Mouse (Mus musculus): Measurements from ENCODE around the gene Sema6d. TPM values are rescaled to one million over a fixed set of nuclear protein-coding genes. Genes with fewer than 3 reads are reported as not detected.

Gene Sema6d
- polyA plus RNA-seq, 1 experiment: 25.3 TPM

DNA sequence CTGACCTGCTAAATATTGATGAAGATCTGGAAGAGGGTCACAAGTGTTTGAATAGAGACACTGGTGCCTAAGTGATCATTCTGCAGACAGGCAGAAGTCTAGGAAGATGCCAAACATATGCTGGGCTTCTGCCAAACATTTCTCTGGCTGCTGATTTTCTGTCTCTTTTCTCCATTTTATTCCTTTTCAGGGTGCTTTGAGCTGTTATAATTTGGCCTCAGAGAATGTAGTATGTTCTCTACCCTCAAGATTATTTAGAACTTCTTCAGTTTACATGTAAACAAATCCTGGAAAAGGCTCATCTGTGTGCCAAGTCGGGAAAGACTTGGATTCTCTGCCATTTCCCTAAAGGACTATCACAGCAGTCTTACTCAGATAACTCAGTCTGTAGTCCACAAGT is 406.0 kb downstream of the Sema6d start:
- 24% methylated on average over 1 of the region's 1 CpGs for WGBS
- no peak overlapping the region for H3K4me3 ChIP-seq (replicated peaks; ENCODE audit: extremely low read depth, low read depth, low read length)
- no peaks in the 10 kb centered on the region; the same call in 1 of the 2 replicates for H3K4me1 ChIP-seq (ENCODE audit: control insufficient read depth, insufficient read depth, low read length)
- no peak for DNase-seq
- TF ChIP-seq POLR2A (IDR thresholded peaks at IDR 0.05; ENCODE audit: borderline replicate concordance, extremely low read depth, low read depth, low read length) (no peak), CTCF (IDR thresholded peaks at IDR 0.05; ENCODE audit: insufficient read depth, low read length) (no peak)

DNA sequence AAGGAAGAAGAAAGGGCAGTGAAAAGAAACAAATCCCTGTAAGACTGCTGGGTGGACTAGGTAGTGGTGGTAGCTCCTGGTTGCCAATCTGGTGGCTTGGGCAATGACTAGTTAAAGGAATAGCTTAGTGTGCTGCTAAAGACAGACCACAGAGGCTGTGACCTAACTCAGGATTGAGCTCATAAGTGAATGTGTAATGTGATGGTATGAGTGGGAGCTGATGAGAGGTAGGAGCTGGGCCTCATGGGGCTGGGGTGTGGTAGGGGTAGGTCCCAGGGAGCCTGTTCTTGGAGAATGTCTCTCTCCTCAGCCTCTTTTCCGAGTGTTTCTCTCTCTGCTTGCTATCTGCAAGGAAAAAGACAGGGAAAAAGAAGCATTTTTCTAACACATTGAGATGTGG is 409.9 kb downstream of the Sema6d start:
- no peak for DNase-seq
- Histone ChIP-seq H3K4me3 (replicated peaks; ENCODE audit: extremely low read depth, low read depth, low read length) (no peak overlapping the region), H3K4me1 (ENCODE audit: control insufficient read depth, insufficient read depth, low read length) (no peaks in the 10 kb centered on the region; the same call in 1 of the 2 replicates)
- 36% methylated on average over 1 of the region's 1 CpGs for WGBS
- TF ChIP-seq POLR2A (IDR thresholded peaks at IDR 0.05; ENCODE audit: borderline replicate concordance, extremely low read depth, low read depth, low read length): no peak
- no peak for TF ChIP-seq CTCF (IDR thresholded peaks at IDR 0.05; ENCODE audit: insufficient read depth, low read length)

DNA sequence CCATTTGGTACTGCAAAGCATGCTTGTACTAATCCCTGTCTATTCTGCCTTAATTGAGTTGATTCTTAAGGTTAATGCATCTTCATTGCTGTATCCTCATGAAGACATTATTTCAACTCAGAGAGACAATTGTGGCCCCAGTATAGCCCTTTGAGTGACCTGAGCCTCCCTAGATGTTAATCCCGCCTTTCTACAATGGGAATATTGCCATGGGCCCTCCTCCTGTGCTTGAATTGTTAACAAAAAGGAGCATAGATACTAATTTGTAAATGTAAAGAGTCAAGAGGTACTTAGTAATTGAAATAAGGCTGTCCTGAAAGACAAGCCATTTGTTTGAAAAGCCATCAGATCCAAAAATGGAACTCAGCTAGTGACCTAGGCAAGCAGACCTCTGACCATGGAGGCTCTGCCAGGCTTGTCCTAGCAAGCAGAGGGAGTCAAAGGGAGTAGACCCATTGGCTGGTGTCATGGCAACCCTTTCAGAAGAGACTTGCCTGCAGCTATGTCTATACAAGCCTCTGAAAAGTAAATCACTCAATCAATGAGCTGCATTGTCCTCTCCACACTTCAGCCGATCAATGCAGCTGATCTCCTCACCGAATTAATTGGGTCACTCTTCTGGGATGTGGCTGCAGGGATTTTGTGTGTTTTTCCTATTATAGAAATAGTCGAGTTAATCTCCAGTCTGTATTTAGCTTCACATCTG is 416.2 kb downstream of the Sema6d start:
- no peak for DNase-seq
- no peaks in the 10 kb centered on the region for H3K4me1 ChIP-seq (ENCODE audit: control insufficient read depth, insufficient read depth, low read length)
- no peak overlapping the region for H3K4me3 ChIP-seq (replicated peaks; ENCODE audit: extremely low read depth, low read depth, low read length)
- TF ChIP-seq POLR2A (IDR thresholded peaks at IDR 0.05; ENCODE audit: borderline replicate concordance, extremely low read depth, low read depth, low read length) (no peak), CTCF (IDR thresholded peaks at IDR 0.05; ENCODE audit: insufficient read depth, low read length) (no peak)
- 57% methylated on average over 4 of the region's 4 CpGs for WGBS

DNA sequence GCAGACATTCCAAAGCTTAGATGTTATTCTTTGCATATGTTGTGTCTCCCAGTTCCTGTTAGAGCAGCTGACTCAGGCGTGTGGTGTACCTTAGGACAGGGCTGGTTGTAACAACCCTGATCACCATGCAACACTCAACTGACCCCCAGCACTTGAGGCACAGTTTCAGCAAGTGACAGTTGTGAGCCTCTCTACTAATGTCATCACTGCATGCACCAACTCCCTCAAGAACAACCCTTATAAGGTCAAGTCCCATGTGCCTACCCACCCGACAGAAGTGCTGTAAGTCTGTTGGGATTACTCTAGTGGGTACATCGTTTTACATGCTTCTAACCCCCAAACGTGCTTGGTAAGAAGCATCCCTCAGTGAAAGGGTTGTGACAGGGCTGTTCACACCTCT is 418.0 kb downstream of the Sema6d start:
- TF ChIP-seq POLR2A (IDR thresholded peaks at IDR 0.05; ENCODE audit: borderline replicate concordance, extremely low read depth, low read depth, low read length) (no peak), CTCF (IDR thresholded peaks at IDR 0.05; ENCODE audit: insufficient read depth, low read length) (no peak)
- 87% methylated on average over 4 of the region's 4 CpGs for WGBS
- H3K4me3 ChIP-seq (replicated peaks; ENCODE audit: extremely low read depth, low read depth, low read length): no peak overlapping the region
- DNase-seq: no peak
- no peaks in the 10 kb centered on the region for H3K4me1 ChIP-seq (ENCODE audit: control insufficient read depth, insufficient read depth, low read length)

DNA sequence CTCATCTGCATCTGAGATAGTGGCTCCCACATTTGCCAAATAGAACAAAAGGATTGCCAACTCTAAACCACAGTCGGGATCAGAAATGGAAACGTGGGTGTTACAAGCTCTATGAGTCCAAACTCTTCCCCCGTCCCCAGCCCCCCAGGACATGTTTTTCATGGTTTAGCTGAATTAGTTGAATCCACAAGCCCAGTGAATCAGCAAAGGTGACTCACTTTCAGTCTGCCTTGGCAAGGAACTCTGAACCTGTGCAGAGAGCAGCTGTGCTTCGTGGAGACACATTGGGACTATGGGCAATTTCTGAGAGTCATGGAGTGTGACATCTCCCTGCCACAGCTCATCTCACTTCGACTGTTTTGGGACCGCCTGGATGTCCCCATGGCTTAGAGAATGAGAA is 419.7 kb downstream of the Sema6d start:
- Histone ChIP-seq H3K4me1 (ENCODE audit: control insufficient read depth, insufficient read depth, low read length) (no peaks in the 10 kb centered on the region), H3K4me3 (replicated peaks; ENCODE audit: extremely low read depth, low read depth, low read length) (no peak overlapping the region)
- no peak for DNase-seq
- 85% methylated on average over 6 of the region's 6 CpGs for WGBS
- TF ChIP-seq CTCF (IDR thresholded peaks at IDR 0.05; ENCODE audit: insufficient read depth, low read length) (no peak), POLR2A (IDR thresholded peaks at IDR 0.05; ENCODE audit: borderline replicate concordance, extremely low read depth, low read depth, low read length) (no peak)

DNA sequence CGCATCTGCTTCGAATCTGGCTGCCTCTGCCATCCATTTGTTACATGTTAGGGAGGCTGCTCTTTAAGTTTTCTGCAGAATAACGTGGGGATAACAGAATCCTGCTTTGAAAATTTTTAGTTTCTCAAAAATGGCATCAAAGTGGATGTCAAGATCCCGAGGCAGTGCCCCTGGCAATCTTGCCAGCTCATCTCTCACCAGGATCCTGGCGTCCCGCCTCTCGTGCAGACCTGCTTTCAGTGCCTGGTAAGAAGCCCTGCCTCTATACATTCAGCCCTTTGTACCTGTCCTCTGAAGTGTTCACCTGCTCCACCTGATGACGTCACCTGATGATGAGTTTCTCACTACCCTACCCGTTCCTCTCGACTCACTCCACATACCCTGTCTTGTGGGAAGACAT is 422.1 kb downstream of the Sema6d start:
- H3K4me1 ChIP-seq (ENCODE audit: control insufficient read depth, insufficient read depth, low read length): no peaks in the 10 kb centered on the region
- H3K4me3 ChIP-seq (replicated peaks; ENCODE audit: extremely low read depth, low read depth, low read length): no peak overlapping the region
- 85% methylated on average over 10 of the region's 10 CpGs for WGBS
- TF ChIP-seq CTCF (IDR thresholded peaks at IDR 0.05; ENCODE audit: insufficient read depth, low read length): no peak
- TF ChIP-seq POLR2A (IDR thresholded peaks at IDR 0.05; ENCODE audit: borderline replicate concordance, extremely low read depth, low read depth, low read length): no peak
- DNase-seq: no peak

DNA sequence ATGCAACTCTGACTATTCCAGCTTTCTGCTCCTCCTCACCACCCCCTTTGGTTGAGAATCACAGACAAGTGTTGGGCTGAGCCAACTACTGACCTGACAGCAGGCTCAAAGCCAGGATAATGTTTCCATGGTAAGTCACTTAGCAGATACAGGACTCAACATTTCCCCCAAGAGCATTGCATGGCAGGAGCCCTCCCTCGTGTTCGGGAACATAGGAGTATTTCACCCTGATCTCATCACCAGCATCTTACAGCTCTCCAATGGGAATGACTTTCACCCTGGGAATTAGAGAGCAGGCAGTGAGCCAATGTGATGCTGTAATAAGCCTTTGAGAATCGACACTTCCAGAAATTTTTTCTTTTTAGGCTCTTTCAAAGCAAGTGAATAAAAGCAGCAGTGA is 432.7 kb downstream of the Sema6d start:
- DNase-seq: no peak
- no peak overlapping the region for H3K4me3 ChIP-seq (replicated peaks; ENCODE audit: extremely low read depth, low read depth, low read length)
- 72% methylated on average over 3 of the region's 3 CpGs for WGBS
- TF ChIP-seq CTCF (IDR thresholded peaks at IDR 0.05; ENCODE audit: insufficient read depth, low read length) (no peak), POLR2A (IDR thresholded peaks at IDR 0.05; ENCODE audit: borderline replicate concordance, extremely low read depth, low read depth, low read length) (no peak)
- no peaks in the 10 kb centered on the region for H3K4me1 ChIP-seq (ENCODE audit: control insufficient read depth, insufficient read depth, low read length)

DNA sequence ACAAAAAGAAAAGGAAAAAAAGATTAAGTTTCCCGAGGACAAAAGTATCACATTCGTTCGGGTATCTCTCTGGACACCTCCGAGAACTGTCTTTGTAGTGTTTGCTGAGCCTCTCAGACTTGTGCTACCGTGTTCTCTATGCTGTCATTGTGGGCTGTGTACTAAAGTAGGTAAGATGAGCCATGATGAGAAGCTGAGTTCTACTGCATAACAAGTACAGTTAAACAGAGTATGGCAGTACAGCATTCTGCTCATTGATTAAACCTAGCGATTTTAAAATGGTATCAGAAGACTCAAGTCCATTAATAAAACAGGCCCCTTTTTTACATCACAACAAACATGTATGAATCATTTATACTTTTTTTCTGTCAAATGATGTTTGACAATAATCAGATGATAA is 433.9 kb downstream of the Sema6d start:
- Histone ChIP-seq H3K4me1 (ENCODE audit: control insufficient read depth, insufficient read depth, low read length) (no peaks in the 10 kb centered on the region), H3K4me3 (replicated peaks; ENCODE audit: extremely low read depth, low read depth, low read length) (no peak overlapping the region)
- TF ChIP-seq CTCF (IDR thresholded peaks at IDR 0.05; ENCODE audit: insufficient read depth, low read length) (no peak), POLR2A (IDR thresholded peaks at IDR 0.05; ENCODE audit: borderline replicate concordance, extremely low read depth, low read depth, low read length) (no peak)
- WGBS: 79% methylated on average over 6 of the region's 6 CpGs
- no peak for DNase-seq

DNA sequence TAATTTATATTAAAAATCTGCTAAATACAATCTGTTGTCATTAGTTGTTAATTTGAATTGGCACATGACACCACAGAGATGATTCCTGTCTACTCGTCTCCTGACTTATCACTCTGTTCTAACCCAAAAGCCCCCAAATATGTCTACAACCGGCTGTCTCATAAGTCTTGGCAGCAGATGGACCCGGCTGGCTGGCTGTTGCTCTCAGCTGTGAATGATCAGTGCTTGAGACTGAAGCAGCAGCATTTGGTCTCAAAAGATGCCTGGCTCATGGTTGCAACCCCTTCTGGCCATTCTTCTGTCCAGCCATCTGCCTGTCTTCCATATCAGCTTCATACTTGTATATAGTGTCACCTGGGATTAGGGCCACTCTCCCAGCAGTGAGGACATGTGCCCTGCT is 434.4 kb downstream of the Sema6d start:
- DNase-seq: no peak
- WGBS: 69% methylated on average over 3 of the region's 3 CpGs
- Histone ChIP-seq H3K4me3 (replicated peaks; ENCODE audit: extremely low read depth, low read depth, low read length) (no peak overlapping the region), H3K4me1 (ENCODE audit: control insufficient read depth, insufficient read depth, low read length) (no peaks in the 10 kb centered on the region)
- TF ChIP-seq CTCF (IDR thresholded peaks at IDR 0.05; ENCODE audit: insufficient read depth, low read length): no peak
- no peak for TF ChIP-seq POLR2A (IDR thresholded peaks at IDR 0.05; ENCODE audit: borderline replicate concordance, extremely low read depth, low read depth, low read length)

DNA sequence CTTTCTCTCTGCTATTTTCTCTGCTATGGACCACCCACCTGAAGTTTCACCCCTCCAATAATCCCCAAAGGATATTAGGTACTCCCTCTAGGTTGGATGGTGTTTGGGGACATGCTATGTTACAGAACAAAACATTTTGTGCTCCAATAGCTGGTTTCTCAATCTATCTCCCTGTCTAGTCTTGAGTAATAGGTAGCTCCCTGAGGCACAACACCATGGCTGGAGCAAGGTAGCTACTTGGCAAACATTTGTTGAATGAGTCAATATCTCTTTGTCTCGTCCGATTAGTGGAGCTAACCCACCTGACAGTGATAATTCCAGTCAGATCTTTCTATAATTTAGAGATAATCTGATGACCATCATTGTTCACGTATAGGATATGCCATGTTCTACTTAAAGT is 437.9 kb downstream of the Sema6d start:
- no peak for DNase-seq
- 90% methylated on average over 3 of the region's 3 CpGs for WGBS
- Histone ChIP-seq H3K4me1 (ENCODE audit: control insufficient read depth, insufficient read depth, low read length) (no peaks in the 10 kb centered on the region), H3K4me3 (replicated peaks; ENCODE audit: extremely low read depth, low read depth, low read length) (no peak overlapping the region)
- TF ChIP-seq POLR2A (IDR thresholded peaks at IDR 0.05; ENCODE audit: borderline replicate concordance, extremely low read depth, low read depth, low read length): no peak
- no peak for TF ChIP-seq CTCF (IDR thresholded peaks at IDR 0.05; ENCODE audit: insufficient read depth, low read length)

All from lung, adult 2 months (tissue).